Mouse (Mus musculus): Measurements from ENCODE around the gene Hfe.
"Not testable (repeated sequence)": the region's sequence is repeated elsewhere in the genome, so short reads cannot be mapped to it uniquely, and the experiment has no call there.

The Hfe gene

DNA sequence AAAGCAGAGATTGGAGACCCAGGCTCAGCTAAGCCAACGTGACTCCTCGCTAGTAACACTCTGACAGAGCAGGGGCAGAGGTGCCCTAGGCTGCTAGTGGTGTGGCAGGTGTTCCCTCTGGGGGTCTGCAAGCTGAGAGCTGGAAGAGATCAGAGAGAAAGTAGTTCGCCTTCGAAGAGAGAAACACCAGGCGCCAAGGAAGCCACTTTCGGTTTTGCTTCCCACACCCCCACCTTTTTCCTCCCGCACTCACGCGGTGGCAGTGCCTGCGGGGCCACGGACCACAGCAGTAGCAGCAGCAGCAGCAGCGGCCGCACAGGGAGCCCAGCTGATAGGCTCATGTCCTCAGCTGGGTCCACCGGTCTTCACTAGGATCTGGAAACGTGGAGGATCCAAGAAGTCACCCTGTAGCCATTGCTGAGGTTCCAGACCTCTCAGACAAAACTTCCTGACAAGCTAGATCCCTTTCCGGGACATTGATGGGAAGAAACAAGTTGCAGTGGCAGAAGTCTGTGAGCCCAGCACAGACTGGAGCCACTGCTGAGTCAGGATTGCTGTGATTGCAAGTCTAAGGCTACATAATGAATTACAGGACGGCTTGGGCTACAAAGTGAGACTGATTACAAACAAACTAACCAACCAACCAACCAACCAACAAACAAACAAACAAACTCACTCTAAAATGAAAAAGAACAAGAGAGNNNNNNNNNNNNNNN is at the start of gene Hfe:
Gene Hfe (minus strand): TSS at position 481 of the 716 bp plus-strand sequence.
- DNase-seq (ENCODE audit: low read depth in 2 of 2, low spot score in 2 of 2), result peak; percentile 42 to 54

DNA sequence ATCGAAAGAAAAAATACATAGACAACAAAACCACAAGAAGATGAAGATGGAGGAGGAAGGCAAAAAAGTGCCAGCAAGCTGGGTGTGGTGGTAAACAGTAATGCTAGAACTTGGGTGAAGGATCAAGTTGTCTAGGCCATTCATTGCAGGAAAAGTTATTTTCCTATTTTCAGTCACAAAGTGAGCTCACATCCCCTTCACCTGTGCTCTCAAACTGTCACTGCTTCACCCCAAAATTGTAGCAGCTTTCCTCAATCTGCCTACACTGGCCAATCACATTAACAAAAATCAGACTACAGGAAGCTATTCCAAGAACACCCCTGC is 49.2 kb upstream of the Hfe start:
- DNase-seq (ENCODE audit: low read depth in 2 of 2, low spot score in 2 of 2), result no peak

GRCm38 (mm10) chr13:23759251-23759771 is 48.7 kb upstream of the Hfe start:
- no peak for DNase-seq (ENCODE audit: low read depth in 2 of 2, low spot score in 2 of 2)

GRCm38 (mm10) chr13:23757921-23758320 is 47.3 kb upstream of the Hfe start:
- DNase-seq (ENCODE audit: low read depth in 2 of 2, low spot score in 2 of 2), result no peak

- DNase-seq (ENCODE audit: low read depth in 2 of 2, low spot score in 2 of 2), result no peak
Observed at GRCm38 (mm10) chr13:23757211-23757773, 46.6 kb upstream of the Hfe start.

GRCm38 (mm10) chr13:23756790-23757189 is 46.1 kb upstream of the Hfe start, which contains the start of gene Hist1h4b:
Gene Hist1h4b, plus strand, starts transcription at chr13:23757013.
- DNase-seq (ENCODE audit: low read depth in 2 of 2, low spot score in 2 of 2), result peak; percentile 62 to 73

DNA sequence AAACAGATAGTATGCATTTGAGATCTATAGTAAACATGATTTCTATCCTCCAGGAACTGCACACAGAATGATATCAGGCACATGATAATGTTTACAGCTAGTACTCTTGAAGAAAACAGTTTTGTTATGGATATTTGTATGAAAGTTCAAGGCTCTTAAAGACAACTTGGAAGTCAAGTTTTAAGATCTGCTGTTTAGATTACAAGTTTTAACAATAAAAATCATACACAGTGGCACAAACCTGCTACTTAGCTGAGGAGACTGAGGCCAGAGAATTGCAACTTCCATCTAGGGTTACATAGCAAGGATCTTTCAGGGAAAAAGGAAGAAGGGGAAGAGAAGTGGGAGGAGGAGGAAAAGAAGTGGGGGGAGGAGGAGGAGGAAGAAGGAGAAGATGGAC is 44.3 kb upstream of the Hfe start:
- no peak for DNase-seq (ENCODE audit: low read depth in 2 of 2, low spot score in 2 of 2)

DNA sequence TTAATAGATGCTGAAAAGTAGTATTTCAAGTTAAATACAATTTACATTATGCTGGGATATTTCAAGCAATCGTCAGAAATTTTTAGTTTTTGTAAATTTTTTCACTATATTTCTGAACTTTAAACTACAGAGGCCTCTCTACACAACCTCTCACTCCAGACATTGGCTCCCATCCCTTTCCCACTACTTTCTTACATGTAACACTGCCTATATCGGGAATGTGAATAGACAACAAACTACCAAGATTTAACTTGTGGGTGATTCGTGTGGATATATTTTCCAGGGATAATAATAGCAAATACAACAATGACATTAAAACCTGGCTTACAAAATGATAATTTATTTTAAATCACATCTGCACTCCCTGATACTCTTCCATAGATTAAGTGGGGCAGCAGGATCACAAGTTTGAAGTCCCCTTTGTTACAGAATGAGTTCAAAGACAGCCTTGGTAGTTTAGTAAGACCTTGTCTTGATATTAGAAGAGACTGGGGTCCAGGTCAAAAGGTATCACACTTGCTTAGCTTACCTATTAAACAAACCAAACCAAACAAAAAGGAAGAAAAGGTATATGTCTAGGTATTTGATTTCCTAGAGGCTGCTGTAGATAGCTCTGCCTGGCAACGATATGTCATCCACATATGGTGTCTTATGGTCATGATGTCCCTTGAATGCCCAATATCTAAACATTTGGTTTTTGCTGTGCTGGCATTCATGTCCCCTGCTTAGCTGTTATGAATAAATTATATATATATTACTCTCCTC is 42.8 kb upstream of the Hfe start:
- DNase-seq (ENCODE audit: low read depth in 2 of 2, low spot score in 2 of 2), result no peak

DNA sequence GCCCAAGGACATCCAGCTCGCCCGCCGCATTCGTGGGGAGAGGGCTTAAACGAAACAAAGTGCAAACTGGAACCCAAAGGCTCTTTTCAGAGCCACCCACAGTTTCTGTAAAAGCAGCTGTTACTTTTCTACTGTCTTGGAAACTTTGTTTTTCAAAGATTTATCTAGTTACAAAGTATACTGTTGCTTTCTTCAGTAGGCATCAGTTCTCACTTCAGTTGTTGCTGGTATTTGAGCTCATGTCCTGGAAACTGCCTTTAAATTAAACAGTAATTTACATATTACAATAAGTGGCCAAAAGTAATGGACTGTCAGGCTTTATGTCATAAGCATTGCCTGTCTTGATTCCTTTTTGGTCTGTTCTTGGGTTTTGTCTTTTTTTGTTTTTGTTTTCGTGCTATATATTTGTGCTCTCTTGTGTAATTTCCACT is 42.1 kb upstream of the Hfe start:
- no peak for DNase-seq (ENCODE audit: low read depth in 2 of 2, low spot score in 2 of 2)

- peak in 1 of 2 experiments; percentile 38 for DNase-seq (ENCODE audit: low read depth in 2 of 2, low spot score in 2 of 2)
Observed at GRCm38 (mm10) chr13:23752067-23752741, 41.5 kb upstream of the Hfe start, which contains the start of gene Hist1h3b. Gene Hist1h3b, plus strand, starts transcription at chr13:23752267.

GRCm38 (mm10) chr13:23751478-23751956 is 40.9 kb upstream of the Hfe start:
- no peak for DNase-seq (ENCODE audit: low read depth in 2 of 2, low spot score in 2 of 2)

GRCm38 (mm10) chr13:23750839-23751477 is 40.3 kb upstream of the Hfe start, which contains the start of gene Hist1h2ab:
Gene Hist1h2ab, plus strand, starts transcription at chr13:23751126.
- DNase-seq (ENCODE audit: low read depth in 2 of 2, low spot score in 2 of 2), result not testable (repeated sequence)

GRCm38 (mm10) chr13:23749563-23750121 is 39.0 kb upstream of the Hfe start:
- no peak for DNase-seq (ENCODE audit: low read depth in 2 of 2, low spot score in 2 of 2)

GRCm38 (mm10) chr13:23747892-23748288 is 37.2 kb upstream of the Hfe start:
- DNase-seq (ENCODE audit: low read depth in 2 of 2, low spot score in 2 of 2), result no peak

- no peak for DNase-seq (ENCODE audit: low read depth in 2 of 2, low spot score in 2 of 2)
Observed at GRCm38 (mm10) chr13:23747081-23747891, 36.6 kb upstream of the Hfe start.

- DNase-seq (ENCODE audit: low read depth in 2 of 2, low spot score in 2 of 2), result peak; percentile 41 to 58
Observed at GRCm38 (mm10) chr13:23746201-23747080, 35.8 kb upstream of the Hfe start, which contains the start of gene Hist1h2bb. Gene Hist1h2bb, plus strand, starts transcription at chr13:23746734.

GRCm38 (mm10) chr13:23745381-23746161 is 34.9 kb upstream of the Hfe start, which contains the start of gene Hist1h3c:
Gene Hist1h3c, minus strand, starts transcription at chr13:23745602.
- DNase-seq (ENCODE audit: low read depth in 2 of 2, low spot score in 2 of 2), result peak; percentile 52 to 80
